Mouse (Mus musculus) embryo, embryonic 10.5 days (tissue): ENCODE data around the gene Arhgap21.
A peak's percentile ranks its signal among the peaks of the same experiment; 100 is the strongest.
"Not testable (repeated sequence)": the region's sequence is repeated elsewhere in the genome, so short reads cannot be mapped to it uniquely, and the experiment has no call there.

ENCODE experiments used
- DNase-seq: peaks from one replicate; pipeline ENCODE4 v3.0.0-alpha.2; 2015; ENCODE audit warnings: low spot score

The Arhgap21 gene

GRCm38 (mm10) chr2:20941105-20941504 is 27.6 kb downstream of the Arhgap21 start:
- DNase-seq: peak; percentile 44

GRCm38 (mm10) chr2:20939367-20939766 is 29.3 kb downstream of the Arhgap21 start:
- no peak for DNase-seq

GRCm38 (mm10) chr2:20936609-20937221 is 32.0 kb downstream of the Arhgap21 start:
- no peak for DNase-seq

GRCm38 (mm10) chr2:20934406-20934805 is 34.3 kb downstream of the Arhgap21 start:
- DNase-seq: no peak

GRCm38 (mm10) chr2:20932748-20933313 is 35.9 kb downstream of the Arhgap21 start:
- DNase-seq: no peak

- not testable (repeated sequence) for DNase-seq
Measured at GRCm38 (mm10) chr2:20931761-20932160, 36.9 kb downstream of the Arhgap21 start.

- no peak for DNase-seq
Measured at GRCm38 (mm10) chr2:20928454-20928853, 40.2 kb downstream of the Arhgap21 start.

GRCm38 (mm10) chr2:20924938-20925337 is 43.7 kb downstream of the Arhgap21 start:
- no peak for DNase-seq

- DNase-seq: no peak
Measured at GRCm38 (mm10) chr2:20922366-20922765, 46.3 kb downstream of the Arhgap21 start.

GRCm38 (mm10) chr2:20921558-20921957 is 47.1 kb downstream of the Arhgap21 start:
- DNase-seq: no peak

- DNase-seq: no peak
Measured at GRCm38 (mm10) chr2:20921021-20921420, 47.7 kb downstream of the Arhgap21 start.

GRCm38 (mm10) chr2:20914531-20915320 is 54.0 kb downstream of the Arhgap21 start:
- DNase-seq: no peak

GRCm38 (mm10) chr2:20913019-20913415 is 55.7 kb downstream of the Arhgap21 start:
- DNase-seq: no peak

- DNase-seq: no peak
Measured at GRCm38 (mm10) chr2:20912348-20913018, 56.2 kb downstream of the Arhgap21 start.

GRCm38 (mm10) chr2:20910446-20910845 is 58.2 kb downstream of the Arhgap21 start:
- no peak for DNase-seq

GRCm38 (mm10) chr2:20909404-20909803 is 59.3 kb downstream of the Arhgap21 start:
- DNase-seq: no peak

GRCm38 (mm10) chr2:20907291-20907690 is 61.4 kb downstream of the Arhgap21 start:
- no peak for DNase-seq

- no peak for DNase-seq
Measured at GRCm38 (mm10) chr2:20905411-20905810, 63.3 kb downstream of the Arhgap21 start.

GRCm38 (mm10) chr2:20902981-20903645 is 65.6 kb downstream of the Arhgap21 start:
- no peak for DNase-seq

GRCm38 (mm10) chr2:20901916-20902315 is 66.8 kb downstream of the Arhgap21 start:
- no peak for DNase-seq

GRCm38 (mm10) chr2:20899301-20899700 is 69.4 kb downstream of the Arhgap21 start:
- DNase-seq: no peak

GRCm38 (mm10) chr2:20898684-20899083 is 70.0 kb downstream of the Arhgap21 start:
- peak; percentile 88 for DNase-seq
